Mouse (Mus musculus): ENCODE measurements around the gene Rgl1. TPM values are rescaled to one million over a fixed set of nuclear protein-coding genes. Genes with fewer than 3 reads are reported as not detected.

The Rgl1 gene
- total RNA-seq, 2 experiments from 2014 or later = 103 to 105 TPM

GRCm38 (mm10) chr1:152576614-152577144, 189.5 kb downstream of the Rgl1 start:
- no peak for DNase-seq (ENCODE audit: low spot score in 2 of 2)
- intact Hi-C loops (cut with DNase I) = no loop called here

DNA sequence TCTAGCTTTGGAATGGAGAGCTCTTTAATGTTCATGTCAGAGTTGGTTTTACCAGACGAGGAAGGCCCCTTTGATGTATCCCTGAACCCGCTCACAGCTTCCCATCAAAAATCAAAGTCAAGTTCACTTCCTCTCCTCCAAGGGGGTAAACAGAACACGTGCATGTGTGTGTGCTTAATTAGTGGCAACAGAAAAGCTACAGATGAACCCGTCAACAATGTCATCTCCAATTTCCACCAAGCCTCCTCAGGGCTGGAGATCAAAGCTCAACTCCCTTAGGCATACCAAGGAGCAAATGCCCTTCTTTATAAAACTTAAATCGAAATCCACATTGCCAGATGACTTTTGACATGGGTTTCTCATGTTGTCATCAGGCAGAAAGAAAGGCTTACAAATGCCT, 191.1 kb downstream of the Rgl1 start:
- no peak for DNase-seq (ENCODE audit: low spot score in 2 of 2)
- intact Hi-C loops (cut with DNase I) = no loop called here

DNA sequence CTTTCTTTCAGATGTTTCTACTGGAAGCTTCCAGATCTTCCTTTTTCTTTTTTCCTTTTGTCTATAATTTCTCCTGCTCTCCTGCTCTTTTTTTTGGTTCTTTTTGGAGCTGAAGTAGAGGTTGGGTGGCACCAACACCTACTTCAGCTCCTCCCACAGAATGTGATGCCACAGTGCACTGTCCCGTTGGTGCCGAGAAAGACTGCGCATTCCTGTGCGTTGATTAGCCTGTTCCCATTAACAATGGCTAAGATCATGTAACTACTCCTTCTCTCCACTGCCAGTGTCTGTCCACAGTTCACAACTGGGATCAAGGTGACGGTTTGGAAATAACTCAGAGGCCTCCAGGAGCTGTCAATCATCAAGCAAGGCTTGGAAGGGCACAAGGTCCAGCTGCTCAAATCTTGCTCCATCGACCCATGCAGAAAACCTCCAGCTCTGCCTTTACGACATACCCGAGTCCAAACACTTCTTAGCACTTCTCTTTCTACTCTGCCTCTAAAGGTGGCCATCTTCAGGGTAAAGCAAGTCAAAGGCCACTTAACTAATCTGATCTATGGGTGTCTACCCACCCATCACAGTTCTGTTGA, 192.6 kb downstream of the Rgl1 start:
- DNase-seq (ENCODE audit: low spot score in 2 of 2) = no peak
- intact Hi-C loops (cut with DNase I) = no loop called here

DNA sequence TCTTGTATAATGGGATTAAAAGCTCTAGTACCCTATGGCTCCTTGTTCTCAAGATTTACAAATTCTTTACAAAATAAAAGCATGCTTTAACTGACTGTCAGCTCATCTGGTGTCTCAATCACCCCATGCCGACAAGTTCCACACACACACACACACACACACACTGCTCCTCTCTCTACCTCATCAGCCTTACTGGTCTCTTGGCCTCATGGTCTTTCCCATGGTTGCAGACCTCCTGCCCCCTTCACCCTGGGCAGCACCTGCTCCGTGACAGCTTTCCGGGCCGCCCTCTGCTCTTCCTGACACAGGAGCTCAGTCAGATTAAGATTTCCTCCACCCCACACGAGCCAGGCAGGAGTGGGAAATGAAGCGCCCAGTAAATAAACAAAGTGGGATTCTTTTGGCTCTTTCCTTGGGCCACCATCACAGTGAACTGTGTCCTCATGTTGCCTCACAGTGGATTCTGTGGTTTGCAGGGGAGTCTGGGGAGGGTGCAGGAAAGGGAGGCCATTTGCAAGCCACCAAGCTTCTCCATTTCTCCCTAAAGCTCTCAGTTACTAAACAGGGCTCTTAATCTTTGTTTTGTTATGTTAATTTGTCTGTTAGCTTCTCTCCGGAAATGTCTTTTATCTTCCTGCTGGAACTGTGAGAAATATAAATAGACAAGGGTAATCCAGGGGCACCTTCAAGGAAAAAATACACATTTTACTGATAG, 193.2 kb downstream of the Rgl1 start:
- intact Hi-C loops (cut with DNase I) = no loop called here
- no peak for DNase-seq (ENCODE audit: low spot score in 2 of 2)

GRCm38 (mm10) chr1:152571340-152571739, 194.8 kb downstream of the Rgl1 start:
- no peak for DNase-seq (ENCODE audit: low spot score in 2 of 2)

GRCm38 (mm10) chr1:152570681-152571080, 195.5 kb downstream of the Rgl1 start:
- intact Hi-C loops (cut with DNase I) = no loop called here

More at GRCm38 (mm10) chr1:152571340-152571739, 194.8 kb downstream of the Rgl1 start:
- intact Hi-C loops (cut with DNase I) = no loop called here

DNA sequence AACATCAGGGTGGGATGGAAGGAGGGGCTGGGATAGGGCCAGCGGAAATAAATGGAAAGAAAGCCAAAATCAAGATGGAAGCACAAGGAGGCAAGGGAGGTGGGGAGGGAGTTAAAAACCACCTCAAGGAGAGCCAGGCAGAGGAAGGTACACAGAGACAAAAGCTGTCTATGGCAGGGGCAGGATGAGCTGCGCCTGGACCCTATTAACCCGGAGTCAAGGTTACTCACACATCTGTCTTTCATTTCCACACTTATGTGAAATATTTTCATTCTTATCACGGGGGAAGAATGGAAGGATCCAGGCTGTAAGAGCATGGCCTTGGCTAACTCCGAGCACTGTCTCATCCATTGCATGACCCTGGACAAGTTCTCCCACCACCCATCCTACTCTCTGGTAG, 202.9 kb downstream of the Rgl1 start:
- no peak for DNase-seq (ENCODE audit: low spot score in 2 of 2)
- intact Hi-C loops (cut with DNase I) = no loop called here

More at GRCm38 (mm10) chr1:152570681-152571080, 195.5 kb downstream of the Rgl1 start:
- DNase-seq (ENCODE audit: low spot score in 2 of 2) = no peak

DNA sequence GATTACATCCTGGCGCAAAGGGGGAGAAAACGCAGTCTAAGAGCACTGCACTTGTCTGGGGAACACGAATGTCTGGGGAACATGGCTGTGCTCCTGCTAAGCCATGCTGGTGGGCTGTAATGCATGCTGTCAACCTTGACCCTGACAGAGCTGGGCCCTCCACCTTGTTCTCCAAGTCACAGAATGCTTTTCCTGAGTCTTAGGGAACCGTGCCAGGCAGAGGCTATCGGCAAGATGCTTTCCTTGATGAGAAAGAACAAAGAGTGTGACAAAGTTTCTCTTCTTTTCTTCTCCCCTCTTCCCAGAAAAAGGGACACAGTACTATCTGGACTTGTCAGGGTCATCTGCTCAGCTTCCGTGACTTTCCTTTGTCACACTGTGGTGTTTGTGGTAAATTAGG, 203.3 kb downstream of the Rgl1 start:
- intact Hi-C loops (cut with DNase I) = no loop called here

GRCm38 (mm10) chr1:152560477-152560876, 205.7 kb downstream of the Rgl1 start:
- peak; percentile 59 to 66 for DNase-seq (ENCODE audit: low spot score in 2 of 2)

More for the DNA sequence above, 203.3 kb downstream of the Rgl1 start:
- DNase-seq (ENCODE audit: low spot score in 2 of 2) = no peak

DNA sequence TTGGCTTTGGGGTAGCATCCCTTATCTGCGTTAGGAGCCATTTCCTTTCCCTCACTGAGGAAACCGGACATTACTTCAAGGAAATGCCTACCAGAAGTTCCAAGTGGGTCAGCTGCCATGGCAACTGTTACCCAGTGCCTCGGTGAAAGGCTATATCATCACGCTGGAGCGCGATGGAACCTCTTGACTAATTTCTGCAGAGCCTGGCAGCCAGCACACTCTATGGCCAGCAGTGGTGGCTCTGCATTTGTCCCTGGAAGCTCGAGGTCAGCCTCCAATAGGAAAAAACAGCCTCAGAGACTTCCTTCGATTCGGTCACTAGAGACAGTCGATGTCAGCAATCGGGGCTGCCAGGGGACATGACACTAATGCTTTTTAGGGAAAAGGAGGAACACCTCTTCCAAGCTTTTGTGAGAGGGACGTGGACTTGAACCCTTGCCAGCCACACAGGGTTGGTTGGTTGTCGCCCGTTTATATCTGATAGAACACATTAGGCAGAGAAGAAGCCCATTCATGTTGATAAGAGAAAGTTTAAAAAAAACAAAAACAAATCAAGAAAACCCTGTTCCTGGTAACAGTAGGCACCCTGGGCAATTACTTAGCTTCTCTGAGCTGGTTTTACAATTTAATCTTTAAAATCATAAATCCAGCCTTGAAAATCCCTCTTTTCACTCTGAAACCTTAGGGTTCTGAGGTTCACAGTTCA, 209.4 kb downstream of the Rgl1 start:
- intact Hi-C loops (cut with DNase I) = no loop called here
- DNase-seq (ENCODE audit: low spot score in 2 of 2) = no peak

More at GRCm38 (mm10) chr1:152560477-152560876, 205.7 kb downstream of the Rgl1 start:
- intact Hi-C loops (cut with DNase I) = no loop called here

DNA sequence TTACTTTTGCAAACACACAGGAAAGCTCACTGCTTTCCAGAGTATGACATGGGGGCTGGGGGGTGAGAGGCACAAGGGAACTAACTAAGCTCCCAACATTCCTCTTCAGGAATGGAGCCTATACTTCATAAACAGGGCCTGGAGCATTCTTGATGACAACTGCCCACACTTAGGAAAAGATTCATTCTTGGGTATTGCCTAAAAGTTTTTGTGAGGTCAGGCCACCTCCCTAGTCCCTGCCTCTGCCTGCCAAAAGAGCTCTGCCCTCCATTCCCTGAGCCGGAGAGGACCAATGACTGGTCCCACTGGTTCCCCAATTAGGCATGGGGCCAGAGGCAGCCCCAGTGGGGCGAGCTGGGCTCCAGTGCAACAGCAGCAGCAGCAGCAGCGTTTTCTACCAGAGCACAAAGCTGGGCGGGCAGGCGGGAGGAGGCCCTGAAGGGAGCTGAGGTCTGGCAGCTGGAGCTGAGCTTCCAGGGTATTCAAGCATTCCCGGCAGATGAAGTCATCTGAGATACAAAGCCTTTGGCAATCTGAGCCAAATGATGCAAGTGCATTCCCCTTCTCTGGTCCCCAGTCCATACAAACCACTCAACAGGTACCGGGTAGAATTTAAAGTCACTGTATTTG, 210.1 kb downstream of the Rgl1 start:
- intact Hi-C loops (cut with DNase I) = no loop called here
- peak; percentile 37 to 41 for DNase-seq (ENCODE audit: low spot score in 2 of 2)

DNA sequence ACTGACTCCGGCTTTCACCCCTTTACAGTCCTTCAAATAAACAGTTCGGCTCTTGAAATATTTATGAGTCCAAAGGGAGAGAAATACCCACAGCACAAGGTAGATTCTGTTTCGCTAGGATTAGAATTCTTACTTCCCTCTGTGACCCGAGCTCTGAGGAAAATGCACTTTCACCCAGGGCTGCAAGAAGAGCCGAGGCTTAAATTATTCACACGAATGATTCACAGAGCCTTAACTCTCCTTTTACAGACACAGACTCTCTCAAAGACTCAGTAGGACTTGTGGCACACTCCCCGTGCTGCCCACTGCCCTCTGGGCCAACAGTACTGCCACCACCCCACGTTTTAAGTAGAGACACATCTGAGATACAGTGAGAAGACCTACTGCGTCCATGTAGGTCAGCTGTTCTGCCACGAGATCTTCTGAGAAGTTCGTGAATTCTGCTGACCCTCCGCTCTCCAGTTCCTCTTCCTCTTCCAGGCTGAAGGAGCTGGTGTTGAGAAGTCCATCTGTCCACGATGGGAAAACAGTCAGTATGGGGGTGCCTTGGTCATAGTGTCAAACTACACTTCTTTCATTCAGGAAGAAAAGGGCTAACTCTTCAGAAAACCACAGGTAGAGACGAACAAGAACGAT, 212.1 kb downstream of the Rgl1 start:
- intact Hi-C loops (cut with DNase I) = no loop called here
- no peak for DNase-seq (ENCODE audit: low spot score in 2 of 2)

DNA sequence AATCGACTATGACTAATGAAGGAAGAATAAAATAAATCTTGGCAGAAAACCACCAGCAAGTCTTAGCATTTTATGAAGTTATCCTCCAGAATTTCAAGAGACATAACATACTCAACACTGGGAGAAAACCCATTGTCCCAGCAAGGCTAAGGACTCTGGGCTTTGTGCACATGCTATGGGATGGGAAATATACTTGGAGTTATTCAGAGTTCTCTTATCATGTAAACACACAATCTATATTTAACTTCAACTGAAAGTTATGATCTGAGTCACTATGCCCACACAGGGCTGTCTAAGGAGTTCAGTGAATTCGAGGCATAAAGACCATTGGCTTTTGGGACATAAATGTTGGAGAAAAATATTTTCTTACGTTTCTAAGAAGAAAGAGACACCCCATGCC, 215.2 kb downstream of the Rgl1 start:
- intact Hi-C loops (cut with DNase I) = no loop called here

DNA sequence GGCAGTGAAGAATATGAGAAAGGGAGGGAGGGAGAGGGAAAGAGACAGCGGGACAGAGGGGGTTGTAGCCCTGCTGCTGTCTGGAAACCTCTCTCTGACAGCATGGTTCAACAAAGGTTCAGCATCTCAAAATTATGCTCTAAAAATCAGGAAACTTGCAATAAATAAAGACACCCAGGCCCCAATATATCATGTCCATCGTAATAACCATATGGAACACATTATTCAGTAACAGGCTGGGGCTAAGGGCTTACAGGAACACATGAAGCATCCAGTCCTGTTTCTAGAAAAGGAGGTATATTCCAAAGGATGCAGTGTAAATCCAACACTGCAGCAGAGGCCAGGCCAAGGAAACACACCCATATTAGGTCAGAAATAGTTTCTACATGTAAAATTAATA, 215.6 kb downstream of the Rgl1 start:
- intact Hi-C loops (cut with DNase I) = no loop called here
- no peak for DNase-seq (ENCODE audit: low spot score in 2 of 2)

More for the DNA sequence above, 215.2 kb downstream of the Rgl1 start:
- no peak for DNase-seq (ENCODE audit: low spot score in 2 of 2)

DNA sequence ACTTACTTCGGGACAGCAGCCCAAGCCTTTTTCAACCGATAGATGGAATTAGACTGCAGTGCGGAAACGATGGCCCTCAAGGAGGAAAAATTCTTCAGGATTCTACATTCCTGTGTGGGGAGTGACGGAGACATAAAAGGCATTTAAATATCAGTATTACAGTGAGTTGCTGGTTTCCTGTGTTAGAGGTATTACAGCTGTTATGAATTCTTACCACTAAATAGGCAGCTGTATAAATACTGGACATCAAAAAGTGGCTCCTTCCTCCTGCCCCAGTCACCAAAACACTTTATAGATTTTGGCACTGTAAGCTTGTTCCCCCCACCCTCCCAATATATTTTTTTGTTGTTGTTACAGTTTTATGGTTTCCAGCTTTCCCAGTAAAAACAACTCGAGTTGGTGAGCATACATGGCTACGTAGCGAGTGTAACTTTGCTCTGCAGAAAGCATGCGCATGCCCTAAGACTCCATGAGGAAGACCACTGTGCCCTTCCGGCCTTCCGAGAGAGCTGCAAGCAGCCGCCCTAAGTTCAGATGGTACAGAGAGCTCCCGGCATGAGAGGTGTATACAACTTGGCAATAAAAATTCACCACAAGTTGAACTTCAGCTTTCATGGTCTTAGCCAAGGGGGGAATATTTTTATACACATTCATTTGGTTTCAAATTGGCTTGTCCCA, 217.0 kb downstream of the Rgl1 start:
- intact Hi-C loops (cut with DNase I) = no loop called here
- DNase-seq (ENCODE audit: low spot score in 2 of 2) = no peak

- intact Hi-C loops (cut with DNase I) = no loop called here
- no peak for DNase-seq (ENCODE audit: low spot score in 2 of 2)
These were observed 222.5 kb downstream of the Rgl1 start for GRCm38 (mm10) chr1:152543449-152544159.

DNA sequence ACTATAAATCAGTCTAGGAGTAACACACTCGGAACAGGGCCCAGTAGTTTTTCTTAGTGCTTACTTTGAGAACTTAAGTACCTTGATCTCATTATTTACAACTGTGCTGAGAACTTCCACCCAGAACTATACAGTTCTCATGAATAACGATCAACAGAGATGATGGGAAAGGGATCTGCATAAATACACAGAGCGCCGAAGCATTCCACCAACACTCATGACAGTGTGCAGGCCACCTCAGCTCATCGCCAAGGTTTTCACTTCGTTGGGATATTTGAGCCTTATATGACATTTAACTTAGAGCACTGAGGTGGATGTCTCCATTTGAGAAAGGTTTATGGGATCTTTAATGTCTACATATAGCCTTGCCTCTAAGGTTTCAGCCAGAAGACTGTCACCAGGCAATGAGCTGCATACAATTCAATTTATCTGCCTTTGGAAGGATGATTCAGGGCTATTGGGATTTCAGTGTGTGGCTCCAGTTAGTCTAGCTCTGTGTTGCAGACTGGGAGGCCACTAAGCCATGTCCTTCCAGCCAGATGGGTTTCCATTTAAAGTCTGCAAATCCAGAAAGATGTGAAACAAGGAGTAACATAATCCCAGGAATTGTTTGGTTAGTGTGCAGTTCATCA, 223.3 kb downstream of the Rgl1 start:
- DNase-seq (ENCODE audit: low spot score in 2 of 2) = no peak
- intact Hi-C loops (cut with DNase I) = no loop called here
